Mouse (Mus musculus) CH12.LX (cell line): ENCODE data around the gene Ube2d2b. TPM values are rescaled to one million over a fixed set of nuclear protein-coding genes. Genes with fewer than 3 reads are reported as not detected.

Experiments
- DNase-seq: peaks from one replicate; pipeline ENCODE4 v3.0.0-alpha.2; 2013; ENCODE audit errors: extremely low read depth
- H3K27ac ChIP-seq: 2 replicates; pipeline ENCODE4 v1.5.1; 2012; ENCODE audit warnings: low read depth, mild to moderate bottlenecking, control low read depth, moderate library complexity; ENCODE audit not compliant: insufficient read depth
- H3K27me3 ChIP-seq: replicated peaks from 2 replicates; pipeline ENCODE3; 2012; ENCODE audit warnings: inconsistent platforms
- H3K36me3 ChIP-seq, 2 experiments: replicated peaks in 1 of 2; 2 replicates each; pipeline versions ENCODE3 to v1.6.1; 2012; ENCODE audit warnings: inconsistent platforms in 1 of 2, low read length in 1 of 2, mild to moderate bottlenecking in 1 of 2, mixed read lengths in 1 of 2, moderate library complexity in 1 of 2; ENCODE audit not compliant: control insufficient read depth in 1 of 2, insufficient read depth in 1 of 2
- H3K4me1 ChIP-seq, 2 experiments: 2 replicates each; pipeline ENCODE4 v1.6.1; 2012; ENCODE audit warnings: inconsistent platforms in 1 of 2, moderate library complexity in 1 of 2; ENCODE audit not compliant: insufficient read depth in 2 of 2, control insufficient read depth in 1 of 2
- H3K4me2 ChIP-seq: 2 replicates; pipeline ENCODE4 v1.6.1; 2012; ENCODE audit warnings: low read depth, mild to moderate bottlenecking, control low read depth; ENCODE audit not compliant: poor library complexity, insufficient read depth, severe bottlenecking
- H3K4me3 ChIP-seq, 3 experiments: fragments of 150-350 bp in 1 of 3; sonication (generic) in 1 of 3; replicated peaks in 1 of 3; 2 replicates each; pipeline versions ENCODE3 to v1.5.1; 2011 to 2012; ENCODE audit warnings: low read depth in 2 of 3, low read length in 2 of 3, mild to moderate bottlenecking in 2 of 3, moderate library complexity in 2 of 3, control low read depth in 1 of 3, improper control_type of control experiment in 1 of 3, inconsistent platforms in 1 of 3, mixed read lengths in 1 of 3; ENCODE audit not compliant: poor library complexity in 1 of 3
- H3K79me2 ChIP-seq: replicated peaks from 2 replicates; pipeline ENCODE4 v1.6.1; 2012; ENCODE audit warnings: mild to moderate bottlenecking, moderate library complexity; ENCODE audit not compliant: control insufficient read depth, poor library complexity, insufficient read depth, severe bottlenecking; ENCODE audit errors: extremely low read depth
- H3K9ac ChIP-seq: 2 replicates; pipeline ENCODE4 v1.6.1; 2012; ENCODE audit warnings: low read depth, mild to moderate bottlenecking, control low read depth, moderate library complexity; ENCODE audit not compliant: insufficient read depth
- H3K9me3 ChIP-seq: replicated peaks from 2 replicates; pipeline ENCODE3; 2012; ENCODE audit warnings: low read length, inconsistent platforms, mixed read lengths
- CHD1 ChIP-seq: IDR thresholded peaks from 2 replicates; pipeline ENCODE4 v1.6.1; 2012; ENCODE audit warnings: low read depth, low read length, improper control_type of control experiment, inconsistent platforms
- CHD2 ChIP-seq: IDR thresholded peaks from 2 replicates; pipeline ENCODE4 v1.6.1; 2011; ENCODE audit warnings: low read length, improper control_type of control experiment
- E2F4 ChIP-seq: IDR thresholded peaks from 2 replicates; pipeline ENCODE4 v1.6.1; 2011; ENCODE audit warnings: low read depth, low read length, improper control_type of control experiment; ENCODE audit not compliant: insufficient replicate concordance
- HCFC1 ChIP-seq: IDR thresholded peaks from 2 replicates; pipeline ENCODE4 v1.6.1; 2012; ENCODE audit warnings: low read depth, mild to moderate bottlenecking, inconsistent platforms, low read length, improper control_type of control experiment
- IRF4 ChIP-seq: IDR thresholded peaks from 2 replicates; pipeline ENCODE4 v1.6.1; 2014; ENCODE audit warnings: low read depth, mild to moderate bottlenecking, inconsistent platforms, low read length, improper control_type of control experiment
- KAT2A ChIP-seq: IDR thresholded peaks from 2 replicates; pipeline ENCODE4 v1.6.1; 2012; ENCODE audit warnings: low read length, improper control_type of control experiment, inconsistent platforms; ENCODE audit not compliant: insufficient replicate concordance
- MEF2A ChIP-seq: IDR thresholded peaks from 2 replicates; pipeline ENCODE4 v1.6.1; 2014; ENCODE audit warnings: low read depth, mild to moderate bottlenecking, inconsistent platforms, low read length, improper control_type of control experiment, borderline replicate concordance
- MXI1 ChIP-seq: IDR thresholded peaks from 2 replicates; pipeline ENCODE4 v1.6.1; 2011; ENCODE audit warnings: mild to moderate bottlenecking, low read depth, low read length, improper control_type of control experiment
- MYC ChIP-seq: IDR thresholded peaks from 2 replicates; pipeline ENCODE4 v1.6.1; 2011; ENCODE audit warnings: low read depth, mild to moderate bottlenecking, improper control_type of control experiment, low read length
- NRF1 ChIP-seq: IDR thresholded peaks from 2 replicates; pipeline ENCODE4 v1.6.1; 2014; ENCODE audit warnings: low read depth, mild to moderate bottlenecking, inconsistent platforms, low read length, improper control_type of control experiment, moderate library complexity
- POLR2A ChIP-seq: IDR thresholded peaks from 2 replicates; pipeline ENCODE4 v1.6.1; 2011; ENCODE audit warnings: low read depth, mild to moderate bottlenecking, improper control_type of control experiment, low read length
- POLR2AphosphoS2 ChIP-seq: IDR thresholded peaks from 2 replicates; pipeline ENCODE4 v1.6.1; 2011; ENCODE audit warnings: low read depth, low read length, improper control_type of control experiment
- RAD21 ChIP-seq: IDR thresholded peaks from 2 replicates; pipeline ENCODE4 v1.6.1; 2011; ENCODE audit warnings: low read depth, mild to moderate bottlenecking, low read length, improper control_type of control experiment, moderate library complexity
- RCOR1 ChIP-seq: conservative IDR thresholded peaks from 2 replicates; pipeline ENCODE4 v1.6.1; 2012; ENCODE audit warnings: low read depth, mild to moderate bottlenecking, inconsistent platforms, low read length, improper control_type of control experiment
- SMC3 ChIP-seq: IDR thresholded peaks from 2 replicates; pipeline ENCODE4 v1.6.1; 2011; ENCODE audit warnings: low read depth, low read length, improper control_type of control experiment
- TBP ChIP-seq: conservative IDR thresholded peaks from 2 replicates; pipeline ENCODE4 v1.6.1; 2011; ENCODE audit warnings: low read depth, low read length, improper control_type of control experiment
- TCF12 ChIP-seq: IDR thresholded peaks from 2 replicates; pipeline ENCODE4 v1.6.1; 2014; ENCODE audit warnings: low read depth, mild to moderate bottlenecking, inconsistent platforms, low read length, improper control_type of control experiment
- UBTF ChIP-seq: IDR thresholded peaks from 2 replicates; pipeline ENCODE4 v1.6.1; 2012; ENCODE audit warnings: low read depth, mild to moderate bottlenecking, inconsistent platforms, low read length, improper control_type of control experiment, moderate library complexity
- USF1 ChIP-seq: IDR thresholded peaks from 2 replicates; pipeline ENCODE4 v1.6.1; 2014; ENCODE audit warnings: low read depth, mild to moderate bottlenecking, inconsistent platforms, low read length, improper control_type of control experiment
- ZKSCAN1 ChIP-seq: IDR thresholded peaks from 2 replicates; pipeline ENCODE4 v1.6.1; 2012; ENCODE audit warnings: low read depth, inconsistent platforms, low read length, improper control_type of control experiment, borderline replicate concordance
- ZMIZ1 ChIP-seq: IDR thresholded peaks from 2 replicates; pipeline ENCODE4 v1.6.1; 2012; ENCODE audit warnings: low read depth, mild to moderate bottlenecking, inconsistent platforms, low read length, improper control_type of control experiment
- dilution Hi-C: fragments of 300-500 bp; cut with MboI; formaldehyde crosslinking; loops from 2 replicates; pipeline ENCODE4 v1.14.3; 2020; ENCODE audit warnings: low sequenced_read_pairs; ENCODE audit not compliant: extremely low pct_unique_long_range_greater_than_20kb, extremely low pct_ligation_motif_present
- in situ Hi-C: fragments of 300-500 bp; cut with MboI; formaldehyde crosslinking; loops from 3 replicates; pipeline ENCODE4 v1.14.3; 2019; ENCODE audit warnings: low sequenced_read_pairs, low pct_ligation_motif_present, low pct_unique_long_range_greater_than_20kb, mixed read lengths
- polyA plus RNA-seq: library from polyadenylated mRNA; unstranded; fragments of >175 nt; gene quantifications from 2 replicates; pipeline ENCODE4 v1.2.1, GENCODE M21; 2012; ENCODE audit warnings: low read depth; ENCODE audit not compliant: insufficient read length
- total RNA-seq, 2 experiments: library from RNA; depleted of rRNA; stranded (reverse); fragments of 300-350 nt in 1 of 2; fragments of >200 nt in 1 of 2; gene quantifications; 2 replicates each; pipeline ENCODE4 v1.2.3; 2012 to 2014

Gene Ube2d2b
- total and polyA plus RNA-seq, 3 experiments, result not detected

DNA sequence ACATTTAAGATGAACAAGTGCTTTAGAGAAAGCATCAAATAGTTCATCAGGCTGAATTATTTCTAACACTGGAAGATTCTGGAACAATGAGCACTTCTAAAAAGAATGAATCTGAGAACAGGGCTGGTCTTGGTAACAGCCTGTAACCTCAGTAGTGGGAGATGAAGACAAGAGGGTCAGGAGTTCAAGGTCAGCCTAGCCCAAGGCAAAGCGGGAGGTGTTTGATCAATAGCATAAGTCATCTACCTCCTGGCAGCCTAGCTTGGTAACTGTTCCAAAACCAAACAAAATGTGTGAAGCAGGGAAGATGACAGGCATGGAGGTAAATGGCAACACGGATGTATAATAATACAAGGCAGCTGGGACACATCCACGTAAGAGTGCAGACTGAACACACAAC, 34.1 kb downstream of the Ube2d2b start:
- Histone ChIP-seq H3K4me1 (peaks cover 3 to 12% of the 10 kb centered on the region in 2 experiments; a peak in 3 of 4 replicates), H3K9ac (no peak overlapping the region), H3K9me3 (no peaks in the 10 kb centered on the region), H3K27me3 (no peaks in the 10 kb centered on the region), H3K4me3 (no peak overlapping the region), H3K79me2 (peaks cover 9% of the 10 kb centered on the region), H3K27ac (no peak overlapping the region), H3K4me2 (no peak overlapping the region), H3K36me3 (peaks cover 0 to 2% of the 10 kb centered on the region in 2 experiments)
- dilution Hi-C loops, result no loop called here
- in situ Hi-C loops, result no loop called here
- no peak for DNase-seq
- TF ChIP-seq RCOR1 (no peak), E2F4 (no peak), UBTF (no peak), KAT2A (no peak), POLR2AphosphoS2 (no peak), CHD1 (no peak), TBP (no peak)

DNA sequence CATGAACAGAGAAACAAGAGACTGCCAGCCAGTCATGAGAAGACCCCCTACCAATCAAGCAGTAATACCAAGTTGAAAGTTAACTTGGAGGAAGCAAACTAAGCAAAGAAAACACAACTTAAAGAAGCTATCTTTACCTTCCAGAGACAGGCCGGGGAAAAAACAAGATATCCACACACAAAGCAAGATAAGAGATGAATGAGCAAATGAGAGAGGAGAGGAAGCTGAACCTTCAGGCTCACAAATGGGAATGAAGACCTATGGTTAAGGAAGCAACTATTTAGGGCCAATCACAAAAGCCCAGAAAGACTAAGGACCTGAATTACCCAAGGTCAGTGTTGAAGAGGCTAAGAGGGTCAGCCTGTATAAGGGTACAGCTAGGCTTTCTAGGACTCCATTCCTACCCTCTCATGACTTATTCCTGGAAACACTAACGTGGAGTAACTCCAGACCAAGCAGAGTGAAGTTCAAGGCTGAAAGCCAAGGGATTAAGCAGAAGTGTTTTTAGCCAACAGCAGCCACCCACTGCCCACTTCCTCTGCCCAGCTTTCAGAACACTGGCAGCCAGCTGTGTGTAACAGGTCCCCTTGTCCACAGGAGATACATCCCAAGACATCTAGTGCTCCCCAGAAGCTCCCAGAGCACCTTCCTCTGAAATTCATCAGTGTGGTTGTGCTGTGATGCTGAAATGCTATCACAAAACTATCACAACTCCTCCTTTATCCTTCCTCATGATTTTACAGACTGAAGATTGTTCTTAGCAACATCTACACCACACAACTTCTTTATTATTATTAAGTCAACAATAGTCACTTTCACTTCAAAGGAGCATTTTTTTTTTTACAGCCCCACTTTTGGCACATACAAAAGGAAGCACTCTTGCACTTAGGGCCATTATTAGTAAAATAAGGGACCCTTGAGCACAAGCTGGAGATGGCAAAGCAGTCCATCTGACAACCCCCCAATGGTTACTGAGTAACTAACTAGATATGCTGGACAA, 36.5 kb downstream of the Ube2d2b start:
- Histone ChIP-seq H3K4me3 (no peak overlapping the region), H3K79me2 (peaks cover 9% of the 10 kb centered on the region), H3K27ac (no peak overlapping the region), H3K9ac (no peak overlapping the region), H3K9me3 (no peaks in the 10 kb centered on the region), H3K36me3 (peaks cover 0 to 1% of the 10 kb centered on the region in 2 experiments), H3K4me1 (peaks cover 3 to 23% of the 10 kb centered on the region in 2 experiments; a peak in 3 of 4 replicates), H3K27me3 (peaks cover 9% of the 10 kb centered on the region), H3K4me2 (no peak overlapping the region)
- in situ Hi-C loops (no loop called here), dilution Hi-C loops (no loop called here)
- TF ChIP-seq HCFC1 (no peak), MYC (no peak), ZKSCAN1 (no peak), RAD21 (no peak), CHD1 (no peak), ZMIZ1 (no peak), CHD2 (no peak), IRF4 (no peak), MEF2A (no peak), MXI1 (no peak), USF1 (no peak), TCF12 (no peak), E2F4 (no peak), POLR2A (no peak), SMC3 (no peak), NRF1 (no peak), TBP (no peak)
- DNase-seq, result no peak
